Mouse (Mus musculus): Measurements from ENCODE around the gene Cyp2a5.
"Not testable (repeated sequence)": the region's sequence is repeated elsewhere in the genome, so short reads cannot be mapped to it uniquely, and the experiment has no call there.

The Cyp2a5 gene

GRCm38 (mm10) chr7:26835059-26835458 lies at the start of gene Cyp2a5:
Cyp2a5 (plus strand) TSS chr7:26835305.
- not testable (repeated sequence) for DNase-seq

DNA sequence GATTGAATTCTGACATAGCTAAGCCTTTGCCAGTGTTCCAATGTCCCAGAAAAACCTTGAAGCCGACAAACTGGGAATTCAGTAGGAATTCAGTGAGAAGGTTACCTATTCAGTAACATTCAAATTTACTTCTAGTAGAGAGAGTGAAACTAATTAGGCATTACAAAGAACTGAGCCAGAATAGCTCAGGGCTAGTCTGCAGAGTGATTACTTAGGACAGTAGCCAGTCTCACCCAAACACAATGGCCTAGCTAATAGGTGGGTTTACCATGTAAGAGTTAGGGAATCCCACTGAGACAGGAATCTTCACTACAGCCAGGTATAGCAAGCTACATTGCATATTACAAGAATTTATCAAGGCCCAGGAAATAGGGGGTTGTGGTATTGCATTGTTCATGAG lies 49.1 kb upstream of the Cyp2a5 start:
- not testable (repeated sequence) for DNase-seq

DNA sequence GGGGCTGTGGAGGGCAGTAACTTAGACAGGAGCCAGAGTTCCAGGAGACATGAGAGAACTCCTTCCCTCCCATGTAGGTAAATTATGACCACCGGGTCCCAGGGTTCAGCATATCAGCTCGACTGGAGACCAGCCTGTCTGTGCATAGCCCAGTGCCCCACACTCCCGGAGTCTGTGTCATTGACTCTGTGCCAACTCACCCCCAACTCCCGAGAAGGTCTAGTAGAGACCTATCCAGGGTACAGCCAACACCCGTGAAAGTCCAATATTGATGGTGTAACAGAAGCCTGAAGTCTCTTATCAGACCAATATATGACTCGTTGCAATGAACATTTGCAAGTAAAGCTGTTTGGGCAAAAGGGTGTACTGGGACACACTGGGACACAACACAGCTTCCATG lies 45.1 kb upstream of the Cyp2a5 start:
- no peak for DNase-seq

- DNase-seq: no peak
These were observed 35.0 kb upstream of the Cyp2a5 start for GRCm38 (mm10) chr7:26800104-26800503.

DNA sequence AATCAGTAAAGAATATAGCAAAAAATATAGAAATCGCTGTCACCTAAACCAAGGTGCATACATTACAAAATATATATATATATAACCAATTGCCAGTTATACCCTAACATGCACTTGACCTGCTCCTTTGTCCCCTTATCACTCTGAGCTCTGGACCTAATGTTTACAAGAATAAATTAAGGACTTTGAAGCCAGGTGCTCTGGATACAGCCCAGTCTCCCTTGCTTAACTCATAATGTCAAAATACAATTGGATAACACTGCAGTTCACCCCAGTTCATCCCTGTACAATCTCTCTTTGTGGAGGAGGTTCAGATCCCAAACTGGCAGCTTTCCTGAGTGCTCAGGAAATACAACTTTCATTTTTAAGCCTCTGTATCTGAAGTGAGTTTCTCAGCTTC lies 34.1 kb upstream of the Cyp2a5 start:
- DNase-seq: no peak

- DNase-seq: no peak
These were observed 26.5 kb upstream of the Cyp2a5 start, which contains the start of gene Cyp2g1 for GRCm38 (mm10) chr7:26808592-26808991. Cyp2g1 (plus strand) TSS chr7:26808892.

DNA sequence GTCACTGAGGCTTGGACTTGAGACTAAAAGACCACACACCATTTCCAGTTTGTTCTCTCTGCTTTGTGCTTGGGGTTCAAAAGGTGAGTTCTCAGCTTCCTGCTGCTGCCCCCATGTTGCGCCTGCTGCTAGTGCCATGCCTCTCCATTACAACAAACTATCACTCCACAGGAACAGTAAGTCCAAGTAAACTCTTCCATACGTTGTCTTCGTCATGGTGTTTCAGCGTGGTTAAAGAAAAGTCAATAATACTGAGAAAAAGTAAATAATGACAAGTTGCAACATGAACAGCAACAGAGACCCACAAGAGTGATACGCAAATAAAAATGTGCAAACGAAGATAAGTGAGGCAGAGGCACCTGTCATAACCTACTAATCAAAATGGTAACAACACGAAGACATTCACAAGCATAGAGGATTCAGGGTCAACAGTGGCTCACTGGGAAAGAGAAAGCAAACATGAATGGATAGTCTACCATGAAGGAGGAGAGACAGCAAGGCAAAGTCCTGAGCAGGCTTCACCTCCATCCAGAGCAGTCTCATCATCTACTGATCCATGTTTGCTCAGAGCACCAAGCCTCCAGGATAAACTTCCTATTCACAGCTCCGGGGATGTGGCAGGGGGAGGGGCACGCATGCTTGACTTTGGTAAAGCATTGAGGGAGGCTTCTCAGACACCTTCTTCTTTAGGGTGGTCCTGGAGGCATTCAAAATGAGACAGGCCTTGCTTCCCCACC lies 3.4 kb upstream of the Cyp2a5 start:
- DNase-seq: not testable (repeated sequence)

DNA sequence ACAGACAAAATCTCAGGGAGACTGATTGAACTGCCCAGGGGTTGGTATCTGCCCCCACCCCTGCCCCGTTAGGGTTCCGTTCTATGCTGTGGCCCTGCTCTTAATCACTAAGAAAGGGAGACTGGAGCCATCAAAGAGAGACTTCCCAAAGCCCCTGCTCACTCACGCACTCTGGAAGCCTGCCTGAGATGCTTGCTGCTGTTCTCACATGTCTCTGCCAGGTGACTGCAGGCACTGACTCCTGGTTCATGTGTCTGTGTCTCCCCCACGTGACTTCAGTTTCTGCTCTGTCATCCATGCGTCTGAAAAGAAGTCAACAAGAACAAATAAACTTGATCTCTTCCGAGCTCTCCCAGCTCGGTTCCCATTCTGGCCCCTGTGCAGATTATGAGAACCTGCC lies 2.4 kb upstream of the Cyp2a5 start:
- peak; percentile 61 for DNase-seq

DNA sequence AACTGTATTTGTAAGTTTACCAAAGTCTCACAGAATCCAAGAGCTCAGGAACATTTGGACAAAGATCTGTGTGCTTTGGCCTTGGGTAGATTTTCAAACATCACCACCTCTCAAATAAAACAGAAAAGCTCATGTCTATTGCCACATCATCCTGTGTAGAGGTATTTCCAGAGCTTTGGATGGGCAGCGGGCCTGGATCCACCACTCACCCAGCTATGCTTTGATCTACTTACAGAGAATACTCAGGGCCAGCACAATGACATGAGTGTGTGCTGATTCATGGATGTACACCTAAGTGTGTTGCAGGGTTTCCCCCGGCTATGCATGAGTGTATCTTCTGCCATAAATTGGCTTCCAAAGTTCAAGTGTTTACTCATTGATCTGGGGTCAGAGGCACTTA lies 8.3 kb downstream of the Cyp2a5 start:
- DNase-seq: not testable (repeated sequence)

- peak; percentile 49 for DNase-seq
These were observed 15.0 kb downstream of the Cyp2a5 start for GRCm38 (mm10) chr7:26850063-26850462.

DNA sequence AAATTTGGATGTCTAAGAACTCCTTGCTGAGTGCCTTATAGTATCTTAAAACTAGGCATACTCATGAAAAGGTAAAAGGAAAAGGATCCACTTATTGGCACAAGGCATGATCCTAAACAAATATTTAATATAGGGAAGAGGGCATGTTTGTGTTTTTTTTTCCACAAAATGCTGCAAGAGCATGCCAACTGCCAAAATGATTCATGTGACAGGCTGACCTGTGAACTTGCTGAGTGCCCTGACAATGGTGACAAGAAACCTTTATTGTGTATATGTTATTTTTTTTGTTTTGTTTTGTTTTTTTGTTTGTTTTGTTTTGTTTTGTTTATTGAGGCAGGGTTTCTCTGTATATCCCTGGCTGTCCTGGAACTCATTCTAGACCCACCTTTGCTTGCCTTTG lies 43.5 kb downstream of the Cyp2a5 start:
- DNase-seq: not testable (repeated sequence)

DNA sequence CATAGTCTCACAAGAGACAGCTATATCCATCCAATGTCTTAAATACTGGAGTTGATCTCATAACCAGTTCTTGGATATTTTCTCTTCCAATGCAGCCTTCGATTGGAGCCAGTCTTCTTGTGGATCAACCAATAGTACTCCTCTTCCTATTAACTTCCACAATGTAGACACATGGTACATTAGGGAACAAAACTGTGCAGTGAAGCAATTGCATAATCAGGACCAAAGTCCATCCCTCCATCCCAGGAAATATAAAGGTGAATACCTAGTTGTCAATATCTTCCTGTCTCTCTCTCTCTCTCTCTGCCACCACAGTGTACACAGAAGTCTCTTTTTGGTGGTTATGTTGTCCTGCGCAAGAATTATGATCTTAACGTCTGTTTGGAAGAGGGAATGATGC lies 45.5 kb downstream of the Cyp2a5 start:
- not testable (repeated sequence) for DNase-seq

Data from lung, postnatal 36 days (tissue).